Mouse (Mus musculus) intestine, postnatal 0 days (tissue): ENCODE data around the gene Atf7ip. TPM values are rescaled to one million over a fixed set of nuclear protein-coding genes. Genes with fewer than 3 reads are reported as not detected.

Source experiments
- ATAC-seq: fragments of 200-750 bp; cut with Nextera tagmentation; 2 replicates; pipeline ENCODE4 v1.8.0; 2017; ENCODE audit warnings: mild to moderate bottlenecking, moderate TSS enrichment, moderate library complexity
- H3K27ac ChIP-seq: fragments of 300-500 bp; sonication (generic); 2 replicates; pipeline ENCODE4 v1.5.1; 2014; ENCODE audit warnings: mild to moderate bottlenecking, low read depth, low read length, moderate library complexity
- H3K27me3 ChIP-seq: fragments of 300-500 bp; sonication (generic); replicated peaks from 2 replicates; pipeline ENCODE4 v1.6.1; 2014; ENCODE audit warnings: low read length, mixed read lengths; ENCODE audit not compliant: control insufficient read depth, insufficient read depth
- H3K36me3 ChIP-seq: fragments of 300-500 bp; sonication (generic); 2 replicates; pipeline ENCODE4 v1.6.1; 2014; ENCODE audit warnings: mild to moderate bottlenecking, moderate library complexity; ENCODE audit not compliant: control insufficient read depth, insufficient read depth
- H3K4me1 ChIP-seq: fragments of 300-500 bp; sonication (generic); replicated peaks from 2 replicates; pipeline ENCODE4 v1.6.1; 2014; ENCODE audit warnings: antibody characterized with exemption, low read length, mixed read lengths; ENCODE audit not compliant: control insufficient read depth, insufficient read depth
- H3K4me2 ChIP-seq: fragments of 300-500 bp; sonication (generic); replicated peaks from 2 replicates; pipeline ENCODE4 v1.6.1; 2014; ENCODE audit warnings: low read depth, mild to moderate bottlenecking, moderate library complexity
- H3K4me3 ChIP-seq: fragments of 300-500 bp; sonication (generic); 2 replicates; pipeline ENCODE4 v1.5.1; 2014; ENCODE audit warnings: low read depth, low read length
- H3K9ac ChIP-seq: fragments of 300-500 bp; sonication (generic); 2 replicates; pipeline ENCODE4 v1.6.1; 2014; ENCODE audit warnings: mild to moderate bottlenecking, low read depth, low read length
- H3K9me3 ChIP-seq: fragments of 300-500 bp; sonication (generic); 2 replicates; pipeline ENCODE4 v1.6.1; 2016; ENCODE audit warnings: mixed run types; ENCODE audit not compliant: control insufficient read depth
- CTCF ChIP-seq: sonication (generic); IDR thresholded peaks from 2 replicates; pipeline ENCODE4 v1.5.1; 2016; ENCODE audit warnings: low read depth, mild to moderate bottlenecking, control low read depth, antibody characterized with exemption, moderate library complexity
- WGBS: fragments of 180-500 bp; shearing (Covaris S2); extraction: QIAGEN DNeasy Blood & Tissue Kit; methylation state at CpG from one replicate; pipeline ENCODE4 v1.1.7; 2014; 5-methylcytosine and 5-hydroxymethylcytosine counted together
- polyA plus RNA-seq: library from polyadenylated mRNA; unstranded; fragments of >200 nt; fragmentation: Nextera tagmentation; extraction: Ambion mirVana; gene quantifications from 2 replicates; pipeline ENCODE4 v1.2.1, GENCODE M21; 2015

Gene Atf7ip
- polyA plus RNA-seq, 1 experiment from 2014 or later: 8.6 TPM

DNA sequence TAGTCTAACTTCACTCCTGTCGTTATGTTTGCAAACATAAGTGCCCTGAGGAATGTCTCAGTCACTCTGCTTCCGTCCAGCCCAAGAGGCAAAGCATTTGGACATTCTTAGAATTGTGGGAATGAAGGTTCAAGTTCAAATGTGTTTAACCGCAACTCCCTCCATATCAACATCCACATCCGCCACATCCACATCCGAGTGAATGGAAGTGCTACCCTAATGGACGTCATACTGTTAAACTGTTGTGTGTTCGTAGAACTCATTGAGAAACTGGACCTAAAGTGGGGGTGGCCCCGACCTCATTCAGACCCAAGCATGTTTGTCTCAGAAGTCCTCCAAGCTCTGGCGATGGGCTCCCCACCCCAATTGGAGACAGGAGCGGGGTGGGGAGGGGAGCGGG, 149.8 kb downstream of the Atf7ip start:
- no peak for TF ChIP-seq CTCF
- WGBS: 66% methylated on average over 11 of the region's 11 CpGs
- ATAC-seq: no peak
- H3K27ac ChIP-seq: no peak overlapping the region
- no peak overlapping the region for H3K4me3 ChIP-seq
- no peaks in the 10 kb centered on the region; the same call in 1 of the 2 replicates for H3K4me1 ChIP-seq
- H3K9me3 ChIP-seq: no peaks in the 10 kb centered on the region
- H3K27me3 ChIP-seq: no peaks in the 10 kb centered on the region
- peak overlapping the region; percentile 4; the same call in 1 of the 2 replicates for H3K4me2 ChIP-seq
- H3K36me3 ChIP-seq: no peaks in the 10 kb centered on the region; the same call in 1 of the 2 replicates
- H3K9ac ChIP-seq: no peak overlapping the region

DNA sequence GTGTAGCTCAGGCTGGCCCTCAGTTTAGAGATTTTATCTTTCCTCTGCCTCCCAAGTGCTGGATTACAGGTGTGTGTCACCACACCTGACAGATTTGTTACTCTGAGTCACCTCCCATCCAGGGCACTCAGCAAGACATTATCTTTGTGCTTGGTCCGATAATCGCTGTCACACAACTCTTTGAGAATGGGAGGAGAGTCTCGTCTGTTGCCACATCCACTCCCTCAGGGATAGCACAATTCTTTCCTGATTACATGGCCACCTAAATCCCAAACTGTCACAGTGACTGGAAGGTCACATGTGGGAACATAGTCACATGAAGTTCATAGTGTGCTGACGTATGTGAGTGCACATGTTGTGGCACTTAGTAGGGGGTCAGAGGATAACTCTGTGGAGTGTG, 152.3 kb downstream of the Atf7ip start:
- no peak overlapping the region for H3K4me2 ChIP-seq
- H3K27ac ChIP-seq: no peak overlapping the region
- WGBS: 48% methylated on average over 4 of the region's 4 CpGs
- H3K9me3 ChIP-seq: no peaks in the 10 kb centered on the region
- no peak overlapping the region for H3K4me3 ChIP-seq
- no peak for TF ChIP-seq CTCF
- H3K4me1 ChIP-seq: peaks cover 4% of the 10 kb centered on the region; the same call in 1 of the 2 replicates
- 0 out of 2 replicates have a peak, but pooled peaks cover 4% of the 10 kb centered on the region for H3K27me3 ChIP-seq
- no peak overlapping the region for H3K9ac ChIP-seq
- no peaks in the 10 kb centered on the region for H3K36me3 ChIP-seq
- ATAC-seq: peak; percentile 42; the same call in 1 of the 2 replicates

DNA sequence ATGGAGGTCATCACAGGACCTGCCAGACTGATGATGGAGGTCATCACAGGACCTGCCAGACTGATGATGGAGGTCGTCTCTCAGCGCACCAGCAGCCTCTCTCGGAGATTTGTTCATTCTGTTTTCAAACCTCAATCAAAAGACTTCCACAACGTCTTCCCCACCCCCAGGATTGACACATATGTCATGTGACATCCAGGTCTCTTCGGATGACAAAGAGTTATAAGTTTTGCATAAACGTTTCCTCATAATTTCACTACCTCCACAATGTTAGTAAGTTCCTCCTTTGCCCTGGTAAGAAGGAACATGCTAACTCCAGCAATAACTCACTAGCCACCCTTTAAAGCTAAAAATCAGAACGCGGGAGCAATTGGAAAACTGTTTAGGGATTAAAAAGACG, 153.3 kb downstream of the Atf7ip start:
- 88% methylated on average over 9 of the region's 9 CpGs for WGBS

More for the DNA sequence above, 153.3 kb downstream of the Atf7ip start:
- no peak for ATAC-seq
- Histone ChIP-seq H3K4me3 (no peak overlapping the region), H3K27ac (no peak overlapping the region), H3K4me1 (peaks cover 4% of the 10 kb centered on the region; the same call in 1 of the 2 replicates), H3K9ac (no peak overlapping the region), H3K36me3 (no peaks in the 10 kb centered on the region), H3K4me2 (no peak overlapping the region), H3K27me3 (0 out of 2 replicates have a peak, but pooled peaks cover 4% of the 10 kb centered on the region), H3K9me3 (no peaks in the 10 kb centered on the region)
- no peak for TF ChIP-seq CTCF

Other genes starting within 250 kb of the Atf7ip start
- gene Gm8994, start 178.6 kb upstream of the Atf7ip start, polyA plus RNA-seq: not detected in 2 replicates
- not detected in 2 replicates for gene E330021D16Rik, start 90.6 kb upstream of the Atf7ip start, polyA plus RNA-seq
- 108 and 116 TPM in 2 replicates for gene Plbd1, start 155.8 kb downstream of the Atf7ip start, polyA plus RNA-seq